Mouse (Mus musculus) thymus, adult 2 months (tissue): Measurements from ENCODE around the gene Hilpda. TPM values are rescaled to one million over a fixed set of nuclear protein-coding genes. Genes with fewer than 3 reads are reported as not detected.

Source experiments
- DNase-seq: peaks from one replicate; pipeline ENCODE4 v3.0.0; 2021
- H3K27ac ChIP-seq: fragments of 200-500 bp; 2 replicates; pipeline ENCODE4 v1.5.1; 2012; ENCODE audit warnings: low read length, control low read depth; ENCODE audit not compliant: control insufficient read depth, insufficient read depth
- H3K27me3 ChIP-seq: fragments of 200-500 bp; 2 replicates; pipeline ENCODE4 v1.6.1; 2012; ENCODE audit warnings: mild to moderate bottlenecking, low read length, moderate library complexity, mixed read lengths; ENCODE audit not compliant: control insufficient read depth, insufficient read depth
- H3K36me3 ChIP-seq: fragments of 200-500 bp; 2 replicates; pipeline ENCODE4 v1.6.1; 2012; ENCODE audit warnings: mild to moderate bottlenecking, low read length, moderate library complexity; ENCODE audit not compliant: control insufficient read depth, insufficient read depth
- H3K4me1 ChIP-seq: fragments of 200-500 bp; replicated peaks from 2 replicates; pipeline ENCODE4 v1.6.1; 2012; ENCODE audit warnings: low read length; ENCODE audit not compliant: control insufficient read depth, insufficient read depth
- H3K4me3 ChIP-seq: fragments of 200-500 bp; 2 replicates; pipeline ENCODE4 v1.5.1; 2012; ENCODE audit warnings: mild to moderate bottlenecking, low read length, control low read depth, moderate library complexity; ENCODE audit not compliant: control insufficient read depth, insufficient read depth
- CTCF ChIP-seq: fragments of 200-500 bp; IDR thresholded peaks from 2 replicates; pipeline ENCODE4 v1.5.1; 2012; ENCODE audit warnings: mild to moderate bottlenecking, control low read depth, low read length, moderate library complexity, borderline replicate concordance; ENCODE audit not compliant: control insufficient read depth, poor library complexity, insufficient read depth; ENCODE audit errors: extremely low read depth
- POLR2A ChIP-seq: fragments of 200-500 bp; IDR thresholded peaks from 2 replicates; pipeline ENCODE4 v1.6.1; 2012; ENCODE audit warnings: mild to moderate bottlenecking, low read length, control low read depth, moderate library complexity; ENCODE audit not compliant: control insufficient read depth, poor library complexity, insufficient read depth; ENCODE audit errors: extremely low read depth
- WGBS: fragments of 180-500 bp; shearing (Covaris S2); methylation state at CpG from one replicate; pipeline ENCODE4 v1.1.7; 2018; 5-methylcytosine and 5-hydroxymethylcytosine counted together
- polyA plus RNA-seq: library from polyadenylated mRNA; depleted of rRNA; stranded (reverse); fragments of >200 nt; gene quantifications from 2 replicates; pipeline ENCODE4 v1.2.3, GENCODE M21; 2012

Gene Hilpda
- polyA plus RNA-seq, 1 experiment: 35.9 TPM

GRCm38 (mm10) chr6:29234272-29234671 is 38.0 kb upstream of the Hilpda start:
- Histone ChIP-seq H3K36me3 (no peaks in the 10 kb centered on the region), H3K27ac (peak overlapping the region; percentile 68), H3K27me3 (no peaks in the 10 kb centered on the region), H3K4me1 (peaks cover 42% of the 10 kb centered on the region), H3K4me3 (no peak overlapping the region)
- peak; percentile 68 for DNase-seq
- TF ChIP-seq CTCF (peak; percentile 58; the same call in 1 of the 2 replicates), POLR2A (no peak)
- WGBS: 42% methylated on average over 8 of the region's 8 CpGs

- H3K27ac ChIP-seq: no peak overlapping the region
- no peak for TF ChIP-seq POLR2A
- peak; percentile 49; the same call in 1 of the 2 replicates for TF ChIP-seq CTCF
- no peaks in the 10 kb centered on the region for H3K27me3 ChIP-seq
- H3K36me3 ChIP-seq: no peaks in the 10 kb centered on the region
- DNase-seq: peak; percentile 75
- 23% methylated on average over 2 of the region's 2 CpGs for WGBS
- no peak overlapping the region for H3K4me3 ChIP-seq
- no peaks in the 10 kb centered on the region for H3K4me1 ChIP-seq
Observed at GRCm38 (mm10) chr6:29240806-29241205, 31.5 kb upstream of the Hilpda start.

- H3K36me3 ChIP-seq: no peaks in the 10 kb centered on the region
- 0 out of 2 replicates have a peak, but pooled peaks cover 2% of the 10 kb centered on the region for H3K4me1 ChIP-seq
- TF ChIP-seq POLR2A (no peak), CTCF (no peak)
- WGBS: 26% methylated on average over 2 of the region's 2 CpGs
- no peak overlapping the region for H3K4me3 ChIP-seq
- no peak for DNase-seq
- no peak overlapping the region for H3K27ac ChIP-seq
- H3K27me3 ChIP-seq: no peaks in the 10 kb centered on the region
Observed at GRCm38 (mm10) chr6:29241697-29242096, 30.6 kb upstream of the Hilpda start.

- Histone ChIP-seq H3K36me3 (no peaks in the 10 kb centered on the region), H3K4me3 (no peak overlapping the region), H3K27ac (no peak overlapping the region), H3K4me1 (0 out of 2 replicates have a peak, but pooled peaks cover 2% of the 10 kb centered on the region), H3K27me3 (no peaks in the 10 kb centered on the region)
- no peak for TF ChIP-seq CTCF
- TF ChIP-seq POLR2A: no peak
- no peak for DNase-seq
- WGBS: 96% methylated on average over 1 of the region's 1 CpGs
Observed at GRCm38 (mm10) chr6:29242265-29242664, 30.0 kb upstream of the Hilpda start.

- WGBS: 71% methylated on average over 14 of the region's 14 CpGs
- Histone ChIP-seq H3K27ac (no peak overlapping the region), H3K27me3 (no peaks in the 10 kb centered on the region), H3K4me3 (no peak overlapping the region), H3K4me1 (peaks cover 4% of the 10 kb centered on the region; the same call in 1 of the 2 replicates), H3K36me3 (no peaks in the 10 kb centered on the region)
- no peak for DNase-seq
- TF ChIP-seq POLR2A: no peak
- no peak for TF ChIP-seq CTCF
Observed at GRCm38 (mm10) chr6:29245272-29246120, 26.8 kb upstream of the Hilpda start.

- Histone ChIP-seq H3K4me3 (no peak overlapping the region), H3K27ac (no peak overlapping the region), H3K4me1 (peaks cover 4% of the 10 kb centered on the region; the same call in 1 of the 2 replicates), H3K27me3 (no peaks in the 10 kb centered on the region), H3K36me3 (no peaks in the 10 kb centered on the region)
- 90% methylated on average over 3 of the region's 3 CpGs for WGBS
- TF ChIP-seq POLR2A (no peak), CTCF (no peak)
- DNase-seq: no peak
Observed at GRCm38 (mm10) chr6:29246183-29246582, 26.1 kb upstream of the Hilpda start.

GRCm38 (mm10) chr6:29246585-29246984 is 25.7 kb upstream of the Hilpda start:
- no peaks in the 10 kb centered on the region for H3K36me3 ChIP-seq
- H3K27me3 ChIP-seq: no peaks in the 10 kb centered on the region
- TF ChIP-seq POLR2A (no peak), CTCF (no peak)
- H3K4me1 ChIP-seq: peaks cover 4% of the 10 kb centered on the region; the same call in 1 of the 2 replicates
- 34% methylated on average over 5 of the region's 5 CpGs for WGBS
- no peak overlapping the region for H3K27ac ChIP-seq
- H3K4me3 ChIP-seq: no peak overlapping the region
- DNase-seq: no peak
